Mouse (Mus musculus) right cerebral cortex, postnatal 25 days (tissue): ENCODE measurements at regions not wholly inside any gene's neighbourhood (a gene's known extent, or its start where the extent isn't known, plus 50 kb on each side); places are given as distances from the start of the nearest gene placed in this dataset.
A peak's percentile ranks its signal among the peaks of the same experiment; 100 is the strongest.

Source experiments
- DNase-seq: peaks from one replicate; pipeline ENCODE4 v3.0.0; 2022

DNA sequence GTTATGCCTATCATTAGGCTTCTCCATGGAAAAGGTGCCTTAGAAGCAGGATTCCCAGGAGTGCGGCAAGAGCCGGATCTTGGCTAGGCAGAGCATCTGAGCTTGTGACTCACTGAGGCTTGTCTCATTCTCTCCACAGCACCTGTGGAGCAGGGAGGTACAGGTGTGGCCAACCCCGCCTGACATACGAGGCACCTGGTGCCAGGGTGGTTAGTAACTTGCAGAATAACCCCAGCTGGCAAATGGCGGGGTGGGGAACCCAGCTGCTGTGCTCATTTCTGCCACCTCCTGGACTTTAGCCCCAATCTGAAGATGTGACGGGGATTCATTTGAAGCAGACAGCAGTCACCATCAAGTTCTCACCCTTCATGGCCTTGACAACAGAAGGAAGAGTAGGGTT is 96.2 kb downstream of the Pdgfra start:
- no peak for DNase-seq

DNA sequence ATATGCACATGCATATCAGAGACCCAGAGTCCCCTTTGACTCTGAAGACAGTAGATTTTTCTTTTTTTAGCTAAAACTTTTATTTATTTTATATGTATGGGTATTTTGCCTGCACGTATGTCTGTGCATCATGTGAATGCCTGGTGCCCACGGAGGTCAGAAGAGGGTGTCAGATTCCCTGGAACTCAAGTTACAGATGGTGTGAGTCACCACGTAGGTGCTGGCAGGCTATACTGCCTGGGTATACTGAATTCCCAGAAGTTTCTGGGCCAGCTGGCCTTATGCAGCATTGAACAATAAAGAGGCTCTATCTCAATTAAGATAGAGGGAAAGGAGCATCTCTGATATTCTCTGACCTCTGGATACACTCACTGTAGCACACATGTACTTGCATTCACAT is 97.6 kb downstream of the Pdgfra start:
- no peak for DNase-seq

DNA sequence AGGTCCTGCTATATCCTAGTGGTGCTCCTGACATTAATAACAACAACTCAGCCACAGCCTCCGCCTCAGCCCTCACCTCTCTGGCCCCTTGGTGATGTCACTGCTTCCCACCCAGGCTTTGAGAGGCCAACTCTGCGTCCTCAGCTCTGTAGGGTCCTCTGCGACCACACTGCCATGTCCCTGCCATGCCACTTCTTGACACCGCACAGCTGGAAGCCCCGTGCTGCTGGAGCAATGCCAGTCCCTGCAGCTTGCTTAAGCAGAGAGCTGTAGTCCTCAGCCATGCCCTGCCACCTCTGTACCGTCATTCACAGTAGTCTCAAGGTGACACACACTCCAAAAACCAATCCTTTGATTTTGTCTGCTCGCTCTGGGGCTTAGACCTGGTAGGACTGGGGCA is 101.3 kb downstream of the Pdgfra start:
- no peak for DNase-seq

DNA sequence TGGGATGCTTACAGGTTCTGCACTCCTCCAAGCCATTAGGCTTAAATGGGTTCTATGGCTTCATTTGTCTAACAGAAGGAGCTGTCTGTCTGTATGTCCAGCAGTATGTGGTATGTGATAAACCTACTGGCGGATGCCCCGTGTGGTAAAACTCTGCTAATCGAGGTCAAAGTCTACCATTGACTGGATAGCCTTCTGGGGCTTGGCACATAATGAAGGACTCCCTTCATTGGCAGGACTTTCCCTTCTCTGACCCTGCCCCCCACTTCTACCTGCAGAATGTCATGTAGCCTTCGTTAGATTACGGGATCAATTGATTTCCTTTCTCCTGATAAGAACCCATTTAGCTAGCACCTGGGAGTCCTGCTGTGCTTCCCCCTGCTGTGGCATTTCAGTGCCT is 101.7 kb downstream of the Pdgfra start:
- DNase-seq: no peak

DNA sequence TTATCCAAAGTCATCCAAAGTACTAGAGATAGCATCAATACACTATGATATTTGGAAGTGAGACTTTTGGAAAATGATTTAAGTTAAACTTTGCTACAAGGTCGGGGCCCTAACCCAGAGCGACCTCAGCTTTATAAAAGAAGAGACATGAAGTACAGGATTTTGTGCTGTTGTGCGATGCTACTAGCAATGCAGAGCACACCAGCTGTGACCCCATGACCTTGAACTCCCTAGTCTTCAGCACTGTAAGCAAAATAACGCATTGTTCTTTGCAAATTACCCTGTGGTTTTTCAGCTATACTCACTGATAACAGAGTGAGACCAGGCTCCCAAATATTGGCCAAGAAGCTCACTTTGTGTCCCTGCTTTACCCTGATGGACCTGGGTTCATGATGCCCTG is 104.1 kb downstream of the Pdgfra start:
- DNase-seq: no peak

DNA sequence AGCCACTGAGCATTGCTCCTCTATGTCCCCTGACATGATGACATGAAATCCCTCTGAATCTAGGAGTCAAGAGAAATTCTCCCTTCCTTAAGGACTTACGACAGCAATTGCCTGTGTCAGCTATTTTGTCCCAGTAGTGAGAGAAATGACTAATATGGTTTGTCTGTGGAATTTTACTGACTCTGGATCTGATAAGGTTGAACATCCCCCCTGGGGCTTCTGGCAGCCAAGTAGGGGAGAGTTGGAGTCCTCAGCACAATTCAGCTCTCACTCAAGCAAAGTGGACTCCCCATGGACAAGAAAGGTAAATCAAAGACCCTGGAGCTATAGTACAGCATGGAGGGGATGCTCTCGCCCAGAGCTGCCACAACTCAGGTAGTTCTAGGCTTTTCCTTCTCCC is 105.0 kb downstream of the Pdgfra start:
- DNase-seq: no peak

DNA sequence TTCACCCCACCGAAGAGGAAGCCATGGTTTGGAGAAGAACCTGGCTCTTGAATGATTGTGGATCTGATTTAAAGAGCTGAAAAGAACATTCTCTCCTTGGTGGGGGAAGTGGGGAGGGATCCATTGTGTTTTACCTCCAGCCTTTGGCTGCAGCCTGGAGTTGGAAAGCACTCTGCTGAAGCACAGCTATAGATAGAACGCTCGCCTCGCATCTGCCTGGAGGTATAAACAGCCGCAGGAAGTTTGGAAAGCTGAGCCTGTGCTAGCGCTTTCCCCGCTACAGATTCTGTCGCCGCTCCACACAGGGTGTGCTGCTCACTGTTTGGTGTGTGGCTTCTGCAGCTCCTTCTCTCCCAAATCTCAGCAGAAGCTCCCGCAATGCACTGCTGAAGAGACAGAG is 108.2 kb downstream of the Pdgfra start:
- peak; percentile 67 for DNase-seq

DNA sequence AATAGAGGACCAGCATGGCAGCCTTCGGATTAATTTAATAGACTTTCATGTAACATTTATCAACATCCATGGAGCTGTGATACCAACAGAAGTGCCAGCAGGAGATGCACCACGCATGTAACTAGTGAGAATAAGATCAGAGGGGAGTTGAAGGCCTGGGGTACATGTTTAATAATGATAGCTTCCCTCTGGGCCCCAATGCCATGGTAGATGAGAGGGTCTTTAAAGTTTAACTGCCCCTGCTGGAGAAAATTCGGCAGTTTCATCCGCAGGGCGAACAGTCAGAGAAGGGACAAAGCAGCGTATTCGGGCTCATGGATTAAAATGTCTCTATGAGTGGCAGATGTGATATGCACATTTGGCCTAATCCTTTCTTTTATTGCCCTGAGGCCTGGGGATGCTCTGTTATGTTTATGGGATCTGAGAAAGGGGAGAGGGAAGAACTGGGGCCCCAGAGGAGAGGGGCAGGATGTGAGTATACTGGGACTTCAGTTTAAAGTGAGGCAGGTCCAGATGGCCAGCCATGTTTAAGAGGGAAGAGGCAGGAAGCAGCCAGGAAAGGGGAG is 114.1 kb downstream of the Pdgfra start:
- DNase-seq: no peak

DNA sequence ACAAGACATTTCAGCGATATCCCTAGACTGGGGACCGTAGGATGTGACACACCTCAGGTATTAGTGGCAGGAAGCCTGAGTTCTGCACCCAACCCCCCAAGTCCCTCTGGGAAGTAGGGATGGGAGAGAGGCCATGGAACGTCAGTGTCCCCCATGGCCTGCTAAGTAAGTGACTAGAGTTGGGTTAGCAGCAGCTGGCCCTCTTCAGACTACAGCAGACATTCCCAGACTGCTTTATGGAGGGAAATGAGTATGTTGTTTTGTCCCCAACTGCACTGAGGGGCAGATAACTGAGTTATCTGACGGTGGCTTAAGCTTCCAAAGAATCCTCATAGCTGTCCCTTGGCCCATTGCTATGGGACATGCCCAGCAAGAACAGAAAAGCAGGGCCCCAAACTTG is 114.8 kb downstream of the Pdgfra start:
- no peak for DNase-seq

DNA sequence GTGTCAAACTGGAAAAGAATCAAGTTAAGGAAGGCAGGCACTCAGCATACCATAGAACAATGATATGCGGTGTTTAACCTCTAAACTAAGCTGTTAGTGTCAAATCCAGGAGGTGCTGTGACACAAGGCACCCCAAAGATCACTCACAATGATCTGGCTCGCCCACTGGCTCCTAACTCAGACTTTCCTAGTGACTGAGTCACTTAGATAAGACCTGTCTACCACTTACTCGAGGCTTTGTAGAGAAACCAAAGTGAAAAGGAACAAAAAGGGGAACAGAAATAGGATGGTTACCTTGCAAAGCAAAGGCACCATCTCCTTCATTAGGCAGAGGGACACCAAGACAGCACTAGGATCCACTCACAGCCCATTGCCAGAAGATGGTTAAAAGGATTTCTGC is 115.7 kb downstream of the Pdgfra start:
- no peak for DNase-seq

DNA sequence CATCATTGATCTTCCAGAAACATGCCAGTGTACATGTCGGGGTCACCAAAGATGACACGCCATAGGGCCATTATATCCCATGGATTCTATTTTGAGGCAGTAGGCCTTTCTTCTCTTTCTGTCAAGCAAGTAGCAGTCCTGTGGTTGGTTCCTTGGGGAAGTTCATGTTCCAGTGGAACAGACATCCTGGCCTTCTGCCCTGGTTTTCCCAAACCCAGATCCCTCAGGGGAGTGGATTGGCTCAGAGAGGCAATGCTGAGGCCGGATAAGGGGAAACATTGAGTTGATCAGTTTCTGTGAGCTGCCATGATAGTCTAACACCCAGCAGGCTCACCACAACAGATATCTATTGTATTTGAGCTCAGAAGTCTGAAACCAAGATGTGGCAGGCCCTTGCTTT is 125.9 kb downstream of the Pdgfra start:
- no peak for DNase-seq

DNA sequence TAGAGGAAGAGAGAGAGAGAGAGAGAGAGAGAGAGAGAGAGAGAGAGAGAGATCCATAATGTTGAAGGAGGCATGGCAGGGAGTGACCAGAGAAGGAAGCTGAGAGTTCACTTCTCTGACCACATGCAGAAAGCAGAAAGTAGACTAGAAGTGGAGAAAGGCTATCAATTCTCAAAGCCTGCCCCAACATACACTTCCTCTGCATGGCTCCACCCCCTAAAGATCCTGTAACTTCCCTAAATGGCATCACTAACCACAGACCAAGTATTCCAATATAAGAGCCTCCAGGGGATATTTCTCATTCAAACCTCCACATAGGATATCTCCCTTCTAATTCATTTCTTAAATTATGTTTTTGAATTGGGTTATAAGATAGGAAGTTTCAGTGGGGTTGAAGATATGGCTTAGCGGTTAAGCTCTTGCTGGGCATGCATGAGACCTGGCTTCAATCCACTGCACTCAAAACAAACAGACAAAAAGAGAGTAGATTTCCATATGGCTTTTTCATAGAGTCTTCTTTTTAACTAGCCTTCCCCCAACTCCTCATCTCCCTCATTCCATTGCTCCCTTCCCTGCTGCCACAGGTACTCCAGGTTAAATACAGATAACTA is 127.6 kb downstream of the Pdgfra start:
- DNase-seq: no peak

DNA sequence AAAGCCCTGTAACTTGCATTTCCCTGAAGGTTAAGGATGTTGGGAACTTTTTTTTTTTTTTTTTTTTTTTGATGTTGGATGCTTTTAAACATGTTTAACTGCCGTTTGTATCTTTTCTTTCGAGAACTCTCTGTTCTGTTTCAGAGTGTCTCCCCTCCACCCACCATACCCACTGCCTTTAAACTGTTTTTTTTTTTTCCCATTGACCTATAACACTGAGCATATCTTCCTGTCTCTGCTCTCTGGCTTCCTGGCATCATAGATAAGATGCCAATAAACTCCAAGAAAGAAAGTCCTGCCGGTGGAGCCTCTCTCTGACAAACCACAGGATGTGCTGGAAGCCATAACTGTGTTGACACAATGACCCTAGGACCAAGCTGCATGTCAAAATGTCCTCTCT is 128.6 kb downstream of the Pdgfra start:
- no peak for DNase-seq

DNA sequence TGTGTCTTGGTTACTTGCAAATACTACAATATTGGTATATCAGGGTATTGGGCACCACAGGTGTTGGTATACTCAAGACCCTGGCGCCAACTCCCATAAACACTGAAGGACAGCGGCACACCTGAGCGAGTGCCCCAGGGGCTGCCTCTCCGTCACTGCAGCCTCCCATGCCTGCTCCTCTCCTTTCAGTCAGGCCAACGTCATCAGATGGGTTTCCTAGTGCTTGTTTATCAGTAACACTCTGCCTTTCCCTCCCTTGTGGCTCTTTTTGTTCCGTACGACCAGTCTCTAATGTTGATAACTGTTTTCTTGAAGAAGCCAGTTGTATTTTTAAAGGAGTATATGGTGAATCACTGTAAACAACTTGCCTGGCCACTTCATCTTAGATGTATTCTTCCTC is 129.4 kb downstream of the Pdgfra start:
- no peak for DNase-seq

DNA sequence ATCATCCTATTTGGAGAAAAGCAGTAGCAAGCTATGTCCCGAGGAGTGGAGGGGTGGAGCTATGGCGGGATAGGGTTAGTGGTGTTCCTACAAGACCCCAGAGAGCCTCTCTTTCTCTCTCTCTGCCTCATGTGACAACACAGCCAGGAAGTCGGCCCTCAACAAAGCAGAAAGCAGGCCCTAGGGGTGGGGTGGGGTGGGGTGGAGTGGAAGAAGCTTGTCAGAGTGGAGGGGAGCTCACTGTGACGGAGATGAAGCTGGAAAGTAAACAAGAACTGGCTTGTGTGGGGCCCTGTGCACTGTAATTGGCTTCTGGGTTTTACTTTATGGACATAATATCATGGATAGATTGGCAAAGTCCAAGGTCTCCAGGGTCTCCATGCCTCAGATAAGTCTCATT is 130.5 kb downstream of the Pdgfra start:
- DNase-seq: no peak

DNA sequence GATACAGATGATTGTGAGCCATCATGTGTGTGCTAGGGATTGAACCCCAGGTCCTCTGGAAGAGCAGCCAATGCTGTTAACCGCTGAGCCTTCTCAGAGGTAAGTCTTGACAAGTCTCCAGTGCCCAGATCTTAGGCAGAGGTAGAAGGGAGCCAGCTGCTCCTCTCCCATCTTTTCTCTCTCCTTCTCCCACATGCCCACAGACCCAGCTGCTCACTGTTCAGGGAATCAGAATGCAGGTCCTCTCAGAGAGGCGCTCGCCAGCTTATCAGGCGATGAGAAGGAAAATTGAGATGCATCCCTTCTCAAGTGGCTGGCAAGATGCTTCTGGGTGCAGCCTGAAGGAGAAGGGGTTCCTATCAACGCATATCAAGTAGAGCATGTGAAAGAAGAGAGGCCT is 131.7 kb downstream of the Pdgfra start:
- peak; percentile 23 for DNase-seq

DNA sequence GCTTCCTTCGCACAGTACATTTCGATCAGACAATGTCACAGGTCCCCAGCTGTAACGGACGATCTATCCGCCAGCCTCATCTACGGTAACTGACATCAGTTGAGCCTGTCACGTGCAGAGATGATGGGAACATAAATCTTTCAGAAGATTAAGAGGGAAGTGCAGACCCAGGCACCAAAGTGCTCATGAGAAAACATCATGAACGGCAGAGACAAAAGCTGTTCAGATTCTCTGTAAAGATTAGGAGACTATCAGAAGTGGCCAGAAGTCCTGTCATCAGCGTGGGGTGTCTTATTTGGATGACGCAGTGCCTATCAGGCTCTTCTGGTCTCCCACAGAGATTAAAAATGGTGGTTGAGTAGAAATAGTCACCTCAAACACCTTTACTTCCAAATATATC is 133.9 kb downstream of the Pdgfra start:
- DNase-seq: no peak

DNA sequence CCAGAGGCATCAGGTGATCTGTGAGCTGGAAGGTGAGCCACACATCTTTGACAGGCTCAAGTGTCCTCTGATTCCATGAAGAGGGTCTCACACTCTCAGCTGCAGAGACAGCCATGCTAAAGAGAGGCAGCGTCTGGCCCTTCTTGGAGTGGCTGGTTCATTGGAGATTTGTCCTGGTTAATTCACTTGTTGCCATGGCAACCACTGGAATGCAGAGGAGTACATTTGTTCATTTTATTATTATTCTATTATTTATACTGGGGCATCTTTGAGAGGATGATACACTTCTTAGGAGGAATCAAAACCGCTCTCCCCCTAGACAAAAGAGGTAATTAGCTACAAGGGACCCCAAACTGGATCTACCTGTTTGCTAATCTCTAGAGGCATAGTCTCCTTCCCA is 143.6 kb downstream of the Pdgfra start:
- no peak for DNase-seq

DNA sequence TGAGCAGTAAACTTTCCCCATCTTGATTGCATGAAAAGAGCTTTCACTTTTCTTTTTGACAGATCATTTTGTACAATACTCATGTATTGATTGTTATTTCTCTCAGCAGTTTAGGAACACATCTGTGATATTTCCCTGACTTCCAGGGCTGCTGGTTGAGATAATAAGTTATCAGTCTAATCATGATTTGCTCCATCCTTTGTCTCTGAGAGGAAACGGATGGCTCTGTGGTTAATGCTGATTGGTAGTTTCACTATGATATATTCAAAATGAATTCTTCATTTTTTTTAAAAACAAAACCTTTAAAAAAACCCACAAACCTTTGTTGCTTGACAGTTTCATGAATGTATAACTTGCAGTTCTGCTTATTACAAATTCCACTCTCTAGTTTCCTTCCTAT is 160.8 kb downstream of the Pdgfra start:
- DNase-seq: no peak

DNA sequence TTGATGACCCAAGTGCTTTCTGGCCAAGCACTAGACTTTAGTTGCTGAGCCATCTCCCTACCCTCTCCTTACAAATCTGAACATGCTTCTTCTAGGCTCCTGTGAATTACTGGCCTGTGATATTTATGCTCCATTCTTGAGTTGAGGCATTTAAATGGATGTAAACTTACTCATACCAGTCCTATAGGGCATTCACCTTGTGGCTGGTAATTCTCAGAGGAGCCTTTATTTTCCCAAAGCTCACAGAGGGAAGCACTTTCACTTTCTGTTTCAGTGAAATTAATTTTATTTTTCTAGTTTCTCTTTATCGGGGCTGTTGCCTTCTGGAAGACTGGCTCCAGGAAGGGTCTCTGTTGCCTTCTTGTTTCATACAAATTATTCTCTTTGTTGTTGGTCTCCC is 163.9 kb downstream of the Pdgfra start:
- no peak for DNase-seq

DNA sequence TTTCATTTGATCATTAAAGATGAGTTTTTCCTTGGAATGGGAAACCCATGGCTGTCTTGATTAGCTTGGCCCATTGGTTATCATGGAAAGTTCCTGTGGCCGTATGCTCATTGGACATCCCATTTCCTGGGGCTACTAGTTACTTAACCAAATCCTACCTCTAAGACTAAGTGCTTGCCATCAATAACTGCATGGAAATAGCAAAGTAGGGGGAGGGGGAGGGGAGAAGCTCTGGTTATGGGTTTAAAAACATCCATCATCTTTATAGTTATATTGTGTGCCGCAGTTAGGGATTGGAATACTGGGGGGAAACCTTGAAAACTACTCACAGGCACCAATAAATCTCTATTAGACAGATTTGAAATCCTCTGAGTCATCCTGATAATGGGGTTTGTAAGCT is 168.4 kb downstream of the Pdgfra start:
- DNase-seq: no peak

DNA sequence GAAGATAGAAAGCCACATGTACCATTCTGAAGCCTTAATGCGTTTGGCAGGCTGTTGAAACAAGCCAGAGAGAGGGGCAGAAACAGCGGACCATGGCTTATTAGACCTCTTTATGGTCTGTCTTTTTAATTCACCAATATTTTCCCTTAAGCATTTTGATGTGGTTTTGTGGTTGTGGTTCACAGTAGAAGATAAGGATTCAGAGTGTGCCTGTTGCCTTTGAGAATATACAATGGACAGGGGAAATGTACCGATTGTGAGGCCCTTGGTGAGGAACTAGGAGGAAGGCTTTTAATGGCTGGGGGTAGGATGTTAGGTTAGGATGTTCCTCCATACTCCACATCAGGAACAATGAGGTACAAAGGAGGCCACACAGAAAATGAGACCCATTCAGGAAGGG is 182.0 kb downstream of the Pdgfra start:
- DNase-seq: no peak

DNA sequence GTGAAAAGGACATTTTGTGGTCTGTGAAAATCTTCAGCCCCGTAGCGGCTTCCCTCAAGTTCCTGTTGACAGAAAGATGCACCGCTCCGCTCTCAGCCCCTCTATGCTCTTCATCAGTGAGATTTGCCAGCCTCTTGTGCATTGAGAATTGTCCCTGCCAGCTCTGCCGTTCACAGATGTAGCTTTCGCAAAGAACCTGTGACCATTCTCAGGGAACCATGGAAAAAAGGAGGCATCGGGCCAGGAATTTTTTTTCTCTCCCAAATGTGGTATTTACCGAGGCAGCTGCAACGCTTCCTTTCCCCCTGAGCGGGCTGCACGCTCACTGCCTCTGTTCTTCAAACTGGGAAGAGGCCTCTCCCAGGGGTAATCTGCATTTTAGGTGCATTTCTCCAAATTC is 184.4 kb downstream of the Pdgfra start:
- peak; percentile 22 for DNase-seq

DNA sequence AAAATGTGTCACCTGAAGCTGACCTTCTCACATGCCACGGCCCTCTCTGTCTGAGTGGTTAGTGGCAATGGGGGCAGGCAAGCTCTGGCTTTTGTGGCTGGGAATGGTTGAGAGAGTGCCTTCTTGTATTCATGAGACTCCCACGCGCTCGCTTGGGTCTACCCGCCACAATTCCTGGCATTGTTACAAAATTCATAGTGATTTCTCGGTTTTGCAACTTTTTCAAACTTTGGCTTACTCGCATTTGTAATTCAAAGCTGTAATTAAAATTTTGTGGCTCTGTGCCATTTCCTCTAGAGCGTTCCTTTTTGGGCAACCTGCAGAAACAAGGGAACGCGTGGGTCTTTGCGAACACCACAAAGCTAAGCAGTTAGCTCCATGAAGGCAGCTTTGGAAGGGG is 186.3 kb downstream of the Pdgfra start:
- peak; percentile 10 for DNase-seq

DNA sequence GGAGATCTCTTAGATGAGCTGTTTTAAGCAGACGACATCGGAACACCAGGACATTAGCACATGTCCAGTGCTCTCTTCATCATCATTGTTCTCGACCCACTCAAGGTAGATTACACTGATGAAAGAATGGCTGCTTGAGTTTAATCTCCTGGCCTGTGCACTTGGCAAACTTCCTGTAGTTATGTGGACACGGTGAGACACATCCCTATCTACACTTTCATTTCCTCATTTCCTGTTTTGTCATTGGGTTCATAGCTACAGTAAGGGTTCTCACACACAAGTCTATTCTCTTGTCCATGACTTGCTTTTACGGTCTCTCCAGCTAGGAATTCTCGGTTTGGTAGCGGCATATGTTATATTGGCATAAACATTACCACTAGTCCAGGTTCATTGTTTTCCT is 190.5 kb downstream of the Pdgfra start:
- no peak for DNase-seq
